Mouse (Mus musculus): ENCODE data around the gene Hoxc11. TPM values are rescaled to one million over a fixed set of nuclear protein-coding genes. Genes with fewer than 3 reads are reported as not detected.

The Hoxc11 gene
- not detected for polyA plus RNA-seq (2014; fragmentation: Illumina TruSeq; extraction: RNeasy Lipid Tissue Mini Kit (QIAGEN cat#74804); ENCODE audit: low read depth, low replicate concordance)

DNA sequence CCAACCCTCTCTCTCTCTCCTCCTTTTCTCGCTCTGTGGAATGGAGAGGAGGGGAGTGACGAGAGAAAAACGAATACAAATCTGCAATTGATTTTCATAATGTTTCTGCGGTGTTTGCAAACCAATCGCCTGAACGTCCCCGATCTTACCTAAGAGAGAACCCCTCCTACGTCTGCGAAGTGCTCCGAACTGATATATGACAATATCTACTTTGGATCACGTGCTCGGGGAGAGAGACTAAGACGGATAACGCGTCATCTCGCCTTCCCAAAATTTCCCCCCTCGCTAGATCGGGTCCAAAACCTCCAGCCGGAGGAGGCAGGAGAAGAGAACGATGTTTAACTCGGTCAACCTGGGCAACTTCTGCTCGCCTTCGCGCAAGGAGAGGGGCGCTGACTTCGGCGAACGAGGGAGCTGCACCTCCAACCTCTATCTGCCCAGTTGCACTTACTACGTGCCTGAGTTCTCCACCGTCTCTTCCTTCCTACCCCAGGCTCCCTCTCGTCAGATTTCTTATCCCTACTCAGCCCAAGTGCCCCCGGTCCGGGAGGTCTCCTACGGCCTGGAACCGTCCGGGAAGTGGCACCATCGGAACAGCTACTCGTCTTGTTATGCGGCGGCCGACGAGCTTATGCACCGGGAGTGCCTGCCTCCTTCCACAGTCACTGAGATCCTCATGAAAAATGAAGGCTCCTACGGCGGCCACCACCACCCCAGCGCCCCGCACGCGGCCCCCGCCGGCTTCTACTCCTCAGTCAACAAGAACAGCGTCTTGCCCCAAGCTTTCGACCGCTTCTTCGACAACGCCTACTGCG is at the start of gene Hoxc11:
Hoxc11 (plus strand) TSS at position 236 of the 815 bp plus-strand sequence.

DNA sequence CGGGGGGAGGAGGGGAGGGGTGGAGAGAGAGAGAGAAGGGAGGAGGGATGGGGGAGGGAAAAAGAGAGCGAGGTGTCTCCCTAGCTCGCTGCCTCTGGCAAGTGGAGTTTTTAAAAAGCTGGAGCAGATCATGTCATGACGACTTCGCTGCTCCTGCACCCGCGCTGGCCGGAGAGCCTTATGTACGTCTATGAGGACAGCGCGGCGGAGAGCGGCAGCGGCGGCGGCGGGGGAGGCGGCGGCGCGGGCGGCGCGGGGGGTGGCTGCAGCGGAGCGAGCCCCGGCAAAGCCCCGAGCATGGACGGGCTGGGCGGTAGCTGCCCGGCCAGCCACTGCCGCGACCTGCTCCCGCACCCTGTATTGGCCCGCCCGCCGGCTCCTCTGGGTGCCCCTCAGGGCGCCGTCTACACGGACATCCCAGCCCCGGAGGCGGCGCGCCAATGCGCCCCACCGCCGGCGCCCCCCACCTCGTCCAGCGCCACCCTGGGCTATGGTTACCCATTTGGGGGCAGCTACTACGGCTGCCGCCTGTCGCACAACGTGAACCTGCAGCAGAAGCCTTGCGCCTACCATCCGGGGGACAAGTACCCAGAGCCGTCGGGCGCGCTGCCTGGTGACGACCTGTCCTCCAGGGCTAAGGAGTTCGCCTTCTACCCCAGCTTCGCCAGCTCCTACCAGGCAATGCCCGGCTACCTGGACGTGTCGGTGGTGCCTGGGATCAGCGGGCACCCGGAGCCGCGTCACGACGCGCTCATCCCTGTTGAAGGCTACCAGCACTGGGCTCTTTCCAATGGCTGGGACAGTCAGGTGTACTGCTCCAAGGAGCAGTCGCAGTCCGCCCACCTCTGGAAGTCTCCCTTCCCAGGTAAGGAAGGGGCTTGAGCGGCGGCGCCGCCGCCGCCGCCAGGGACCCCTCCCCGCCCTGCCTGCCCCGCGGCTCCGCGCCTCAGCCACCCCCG is 32.9 kb upstream of the Hoxc11 start, which contains the start of gene Hoxc13:
Hoxc13 (plus strand) TSS at position 51 of the 959 bp plus-strand sequence.

GRCm38 (mm10) chr15:102936279-102936972 is 17.8 kb upstream of the Hoxc11 start, which contains the start of gene Hoxc12:
Hoxc12 (plus strand) TSS chr15:102936757.

DNA sequence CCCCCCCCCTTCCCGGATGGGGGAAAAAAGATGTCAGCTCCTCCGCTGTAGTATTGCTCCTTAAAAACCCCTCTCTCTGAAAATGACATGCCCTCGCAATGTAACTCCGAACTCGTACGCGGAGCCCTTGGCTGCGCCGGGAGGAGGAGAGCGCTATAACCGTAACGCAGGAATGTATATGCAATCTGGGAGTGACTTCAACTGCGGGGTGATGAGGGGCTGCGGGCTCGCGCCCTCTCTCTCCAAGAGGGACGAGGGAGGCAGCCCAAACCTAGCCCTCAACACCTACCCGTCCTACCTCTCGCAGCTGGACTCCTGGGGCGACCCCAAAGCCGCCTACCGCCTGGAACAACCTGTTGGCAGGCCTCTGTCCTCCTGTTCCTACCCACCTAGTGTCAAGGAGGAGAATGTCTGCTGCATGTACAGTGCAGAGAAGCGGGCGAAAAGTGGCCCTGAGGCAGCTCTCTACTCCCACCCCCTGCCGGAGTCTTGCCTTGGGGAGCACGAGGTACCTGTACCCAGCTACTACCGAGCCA is 12.6 kb downstream of the Hoxc11 start, which contains the start of gene Hoxc10:
Hoxc10 (plus strand) TSS at position 21 of the 536 bp plus-strand sequence.

GRCm38 (mm10) chr15:102967312-102967510 is 13.0 kb downstream of the Hoxc11 start, which contains the start of gene Hoxc5:
Hoxc5 (plus strand) TSS chr15:102967443.

GRCm38 (mm10) chr15:102976171-102976570 is 21.9 kb downstream of the Hoxc11 start, which contains the start of gene Hoxc9:
Hoxc9 (plus strand) TSS chr15:102976439.

DNA sequence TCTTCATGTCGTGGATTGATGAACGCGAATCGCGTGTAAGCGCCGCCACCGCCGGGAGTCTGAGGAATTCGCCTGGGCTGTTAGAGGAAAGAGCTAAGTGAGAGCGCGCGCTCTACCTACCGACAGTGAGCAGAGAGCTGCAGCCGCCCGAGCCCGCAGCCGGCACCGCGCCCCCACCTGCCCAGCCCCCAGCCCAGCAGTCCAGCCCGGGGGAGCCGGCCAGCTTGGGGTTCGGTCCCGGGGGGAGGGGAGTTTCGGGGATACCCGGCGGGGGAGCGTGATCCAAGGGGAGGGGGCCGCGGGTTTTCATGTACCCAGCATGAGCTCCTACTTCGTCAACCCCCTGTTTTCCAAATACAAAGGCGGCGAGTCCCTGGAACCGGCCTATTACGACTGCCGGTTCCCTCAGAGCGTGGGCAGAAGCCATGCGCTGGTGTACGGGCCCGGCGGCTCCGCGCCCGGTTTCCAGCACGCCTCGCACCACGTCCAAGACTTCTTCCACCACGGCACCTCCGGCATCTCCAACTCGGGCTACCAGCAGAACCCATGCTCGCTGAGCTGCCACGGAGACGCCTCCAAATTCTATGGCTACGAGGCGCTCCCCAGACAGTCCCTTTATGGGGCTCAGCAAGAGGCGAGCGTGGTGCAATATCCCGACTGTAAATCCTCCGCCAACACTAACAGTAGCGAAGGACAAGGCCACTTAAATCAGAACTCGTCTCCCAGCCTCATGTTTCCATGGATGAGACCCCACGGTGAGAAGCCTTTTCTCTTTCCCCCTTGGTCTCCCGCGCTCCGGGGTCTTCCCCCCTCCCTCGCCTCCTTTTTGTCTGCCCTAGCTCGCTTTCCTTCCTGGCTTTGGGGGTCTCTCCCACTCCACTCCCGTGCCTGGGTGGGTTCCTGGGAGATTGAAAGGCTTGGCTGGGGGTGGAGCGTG is 36.5 kb downstream of the Hoxc11 start, which contains the start of gene Hoxc8:
Hoxc8 (plus strand) TSS at position 147 of the 937 bp plus-strand sequence.

GRCm38 (mm10) chr15:102997939-102998355 is 43.7 kb downstream of the Hoxc11 start, which contains the start of gene Hoxc6:
Hoxc6 (plus strand) TSS chr15:102998257.

Other genes with a start within 250 kb of the Hoxc11 start
- gene Calcoco1, start 232.2 kb upstream of the Hoxc11 start, polyA plus RNA-seq (2014; fragmentation: Illumina TruSeq; extraction: RNeasy Lipid Tissue Mini Kit (QIAGEN cat#74804); ENCODE audit: low read depth, low replicate concordance): 129 TPM
- not detected for gene Hoxc13, start 33.3 kb upstream of the Hoxc11 start, polyA plus RNA-seq (2014; fragmentation: Illumina TruSeq; extraction: RNeasy Lipid Tissue Mini Kit (QIAGEN cat#74804); ENCODE audit: low read depth, low replicate concordance)
- gene Hoxc12, start 17.7 kb upstream of the Hoxc11 start, polyA plus RNA-seq (2014; fragmentation: Illumina TruSeq; extraction: RNeasy Lipid Tissue Mini Kit (QIAGEN cat#74804); ENCODE audit: low read depth, low replicate concordance): not detected
- not detected for gene Hoxc10, start 12.4 kb downstream of the Hoxc11 start, polyA plus RNA-seq (2014; fragmentation: Illumina TruSeq; extraction: RNeasy Lipid Tissue Mini Kit (QIAGEN cat#74804); ENCODE audit: low read depth, low replicate concordance)
- gene Hoxc5, start 13.0 kb downstream of the Hoxc11 start, polyA plus RNA-seq (2014; fragmentation: Illumina TruSeq; extraction: RNeasy Lipid Tissue Mini Kit (QIAGEN cat#74804); ENCODE audit: low read depth, low replicate concordance): not detected
- not detected for gene Hoxc9, start 22.0 kb downstream of the Hoxc11 start, polyA plus RNA-seq (2014; fragmentation: Illumina TruSeq; extraction: RNeasy Lipid Tissue Mini Kit (QIAGEN cat#74804); ENCODE audit: low read depth, low replicate concordance)
- not detected for gene Hoxc8, start 36.2 kb downstream of the Hoxc11 start, polyA plus RNA-seq (2014; fragmentation: Illumina TruSeq; extraction: RNeasy Lipid Tissue Mini Kit (QIAGEN cat#74804); ENCODE audit: low read depth, low replicate concordance)
- gene Hoxc6, start 43.8 kb downstream of the Hoxc11 start, polyA plus RNA-seq (2014; fragmentation: Illumina TruSeq; extraction: RNeasy Lipid Tissue Mini Kit (QIAGEN cat#74804); ENCODE audit: low read depth, low replicate concordance): not detected
- not detected for gene Hoxc4, start 64.5 kb downstream of the Hoxc11 start, polyA plus RNA-seq (2014; fragmentation: Illumina TruSeq; extraction: RNeasy Lipid Tissue Mini Kit (QIAGEN cat#74804); ENCODE audit: low read depth, low replicate concordance)
- gene Smug1, start 212.7 kb downstream of the Hoxc11 start, polyA plus RNA-seq (2014; fragmentation: Illumina TruSeq; extraction: RNeasy Lipid Tissue Mini Kit (QIAGEN cat#74804); ENCODE audit: low read depth, low replicate concordance): 8.7 TPM

All from heart, adult 10 weeks (tissue).